Mouse (Mus musculus): ENCODE data around the gene Zbtb1. TPM values are rescaled to one million over a fixed set of nuclear protein-coding genes. Genes with fewer than 3 reads are reported as not detected.

Gene Zbtb1
- total and polyA plus RNA-seq, 2 experiments from 2014 or later: 2.0 to 3.5 TPM

DNA sequence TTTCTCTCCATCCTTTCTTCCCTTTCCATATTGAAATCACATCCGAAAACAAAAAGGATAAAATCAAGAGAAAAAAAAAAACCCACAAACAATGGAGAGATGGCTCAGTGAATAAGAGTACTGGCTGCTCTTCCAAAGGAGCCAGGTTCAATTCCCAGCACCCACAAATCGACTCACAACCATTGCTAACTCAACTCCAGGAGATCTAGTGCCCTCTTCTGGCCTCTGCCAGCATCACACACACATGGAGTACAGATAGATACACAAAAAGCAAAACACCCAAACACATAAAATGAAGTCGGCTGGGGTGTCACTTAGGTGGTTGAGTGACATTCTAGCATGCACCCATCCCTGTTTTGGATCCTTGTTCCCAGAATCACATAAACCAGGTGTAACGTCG, 48.3 kb downstream of the Zbtb1 start:
- 0 out of 2 replicates have a peak, but pooled peaks have one; percentile 7 for TF ChIP-seq CTCF (IDR thresholded peaks at IDR 0.05; ENCODE audit: low read depth)
- DNase-seq (no peak), ATAC-seq (no peak)
- 93% methylated on average over 5 of the region's 5 CpGs for WGBS
- no peak overlapping the region for H3K9ac ChIP-seq
- H3K4me2 ChIP-seq (ENCODE audit: low read depth): no peak overlapping the region
- peaks cover 8% of the 10 kb centered on the region; the same call in 1 of the 2 replicates for H3K27me3 ChIP-seq (ENCODE audit: insufficient read depth, low read length)
- H3K4me3 ChIP-seq (ENCODE audit: low read depth, low read length): no peak overlapping the region
- H3K27ac ChIP-seq (ENCODE audit: low read depth, low read length): no peak overlapping the region
- H3K36me3 ChIP-seq (ENCODE audit: insufficient read depth): no peaks in the 10 kb centered on the region
- no peaks in the 10 kb centered on the region for H3K9me3 ChIP-seq (ENCODE audit: low read length)
- no peaks in the 10 kb centered on the region for H3K4me1 ChIP-seq (ENCODE audit: insufficient read depth)

DNA sequence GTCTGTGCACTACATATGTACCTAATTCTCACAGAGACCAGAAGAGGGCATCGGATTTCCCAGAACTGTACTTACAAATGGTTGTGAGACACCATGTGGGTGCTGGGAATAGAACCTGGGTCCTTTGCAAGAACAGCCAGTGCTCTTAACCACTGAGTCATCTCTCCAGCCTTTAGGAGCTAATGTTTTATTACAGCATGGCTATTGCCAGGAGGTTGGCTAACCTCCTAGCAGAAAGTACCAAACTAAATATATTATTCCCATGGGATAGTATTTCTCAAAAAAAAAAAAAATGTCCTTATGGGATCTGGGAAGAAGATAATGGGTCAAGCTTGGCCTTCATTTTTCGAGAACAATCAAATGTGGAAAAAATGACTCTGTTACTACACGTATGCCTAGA, 55.2 kb downstream of the Zbtb1 start:
- TF ChIP-seq CTCF (IDR thresholded peaks at IDR 0.05; ENCODE audit: low read depth): no peak
- H3K4me1 ChIP-seq (ENCODE audit: insufficient read depth): no peaks in the 10 kb centered on the region
- no peak overlapping the region for H3K4me2 ChIP-seq (ENCODE audit: low read depth)
- H3K27me3 ChIP-seq (ENCODE audit: insufficient read depth, low read length): no peaks in the 10 kb centered on the region
- no peak overlapping the region for H3K9ac ChIP-seq
- 96% methylated on average over 3 of the region's 3 CpGs for WGBS
- H3K36me3 ChIP-seq (ENCODE audit: insufficient read depth): no peaks in the 10 kb centered on the region
- no peak overlapping the region for H3K4me3 ChIP-seq (ENCODE audit: low read depth, low read length)
- H3K27ac ChIP-seq (ENCODE audit: low read depth, low read length): no peak overlapping the region
- DNase-seq: no peak
- H3K9me3 ChIP-seq (ENCODE audit: low read length): no peaks in the 10 kb centered on the region
- no peak for ATAC-seq

DNA sequence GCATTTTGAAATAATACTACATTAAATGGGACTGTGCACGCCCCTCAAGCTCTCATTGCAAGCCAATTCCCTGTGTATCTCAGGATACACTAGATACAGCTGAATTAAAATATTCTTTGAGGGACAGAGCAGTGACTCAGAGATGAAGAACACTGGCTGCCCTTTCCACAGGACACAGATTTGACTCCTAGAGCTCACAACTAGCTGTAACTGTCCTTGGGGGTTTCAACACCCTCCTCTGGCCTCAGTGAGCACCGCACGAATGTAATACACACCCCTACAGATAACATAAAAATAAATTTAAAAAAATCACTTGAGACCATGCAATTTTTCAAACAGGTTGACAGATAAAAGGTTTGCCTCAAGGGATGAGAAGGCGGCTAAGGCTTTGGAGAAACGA, 57.5 kb downstream of the Zbtb1 start:
- no peak for TF ChIP-seq CTCF (IDR thresholded peaks at IDR 0.05; ENCODE audit: low read depth)
- DNase-seq (no peak), ATAC-seq (no peak)
- Histone ChIP-seq H3K4me1 (ENCODE audit: insufficient read depth) (no peaks in the 10 kb centered on the region), H3K4me3 (ENCODE audit: low read depth, low read length) (no peak overlapping the region), H3K9me3 (ENCODE audit: low read length) (no peaks in the 10 kb centered on the region), H3K4me2 (ENCODE audit: low read depth) (no peak overlapping the region), H3K27me3 (ENCODE audit: insufficient read depth, low read length) (no peaks in the 10 kb centered on the region), H3K9ac (no peak overlapping the region), H3K27ac (ENCODE audit: low read depth, low read length) (no peak overlapping the region), H3K36me3 (ENCODE audit: insufficient read depth) (no peaks in the 10 kb centered on the region)
- 66% methylated on average over 5 of the region's 5 CpGs for WGBS

DNA sequence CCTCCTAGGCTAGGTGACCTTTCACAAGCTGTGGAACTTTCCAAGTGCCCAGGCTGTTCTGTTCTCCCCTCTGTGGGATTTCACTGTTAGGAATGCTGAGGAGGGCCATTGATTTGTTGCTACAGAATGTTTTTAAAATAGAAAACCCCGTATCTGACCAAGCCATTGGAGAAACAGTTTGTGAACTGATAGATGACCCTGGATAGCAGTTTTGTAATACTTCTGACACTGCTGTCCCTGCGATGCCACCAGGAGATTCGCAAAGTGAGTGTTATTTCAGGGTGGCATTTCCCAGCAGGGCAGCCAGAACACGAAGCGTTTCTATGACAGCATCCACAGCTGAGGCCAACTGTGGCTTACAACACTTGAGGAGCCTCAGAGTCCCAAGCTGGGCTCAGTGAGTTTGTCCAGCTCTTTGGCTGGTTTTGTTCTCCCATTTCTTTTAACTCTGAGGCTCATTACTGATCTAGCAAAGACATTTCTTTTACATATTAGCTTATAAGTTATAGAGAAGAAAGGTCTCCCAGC, 60.9 kb downstream of the Zbtb1 start:
- ATAC-seq (peak; percentile 62; the same call in 1 of the 2 replicates), DNase-seq (peak; percentile 28)
- TF ChIP-seq CTCF (IDR thresholded peaks at IDR 0.05; ENCODE audit: low read depth): no peak
- Histone ChIP-seq H3K4me3 (ENCODE audit: low read depth, low read length) (no peak overlapping the region), H3K4me1 (ENCODE audit: insufficient read depth) (no peaks in the 10 kb centered on the region), H3K36me3 (ENCODE audit: insufficient read depth) (no peaks in the 10 kb centered on the region), H3K27me3 (ENCODE audit: insufficient read depth, low read length) (no peaks in the 10 kb centered on the region), H3K9me3 (ENCODE audit: low read length) (no peaks in the 10 kb centered on the region), H3K4me2 (ENCODE audit: low read depth) (no peak overlapping the region), H3K27ac (ENCODE audit: low read depth, low read length) (no peak overlapping the region), H3K9ac (no peak overlapping the region)
- 52% methylated on average over 5 of the region's 5 CpGs for WGBS

DNA sequence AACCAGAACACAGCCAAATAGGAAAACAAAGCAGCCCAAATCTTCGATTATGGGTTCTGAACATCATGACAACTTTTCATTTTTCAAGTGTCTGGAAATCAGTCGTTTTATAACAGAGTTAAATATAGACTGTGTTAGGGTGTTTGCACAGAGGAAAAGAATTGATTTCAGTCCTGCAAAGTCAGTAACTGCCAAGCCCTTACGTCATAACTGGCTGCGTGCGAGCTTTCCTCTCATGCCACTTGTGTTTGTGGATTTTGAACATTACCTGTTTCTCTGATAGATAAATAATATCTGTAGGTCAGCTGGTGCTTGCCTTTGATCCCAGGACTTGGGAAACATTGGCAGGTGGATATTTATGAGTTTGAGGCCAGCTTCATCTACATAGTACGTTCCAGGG, 61.4 kb downstream of the Zbtb1 start:
- no peaks in the 10 kb centered on the region for H3K4me1 ChIP-seq (ENCODE audit: insufficient read depth)
- no peak overlapping the region for H3K27ac ChIP-seq (ENCODE audit: low read depth, low read length)
- no peaks in the 10 kb centered on the region for H3K36me3 ChIP-seq (ENCODE audit: insufficient read depth)
- no peaks in the 10 kb centered on the region for H3K27me3 ChIP-seq (ENCODE audit: insufficient read depth, low read length)
- TF ChIP-seq CTCF (IDR thresholded peaks at IDR 0.05; ENCODE audit: low read depth): no peak
- ATAC-seq (no peak), DNase-seq (no peak)
- WGBS: 83% methylated on average over 6 of the region's 6 CpGs
- no peak overlapping the region for H3K4me3 ChIP-seq (ENCODE audit: low read depth, low read length)
- no peak overlapping the region for H3K4me2 ChIP-seq (ENCODE audit: low read depth)
- no peak overlapping the region for H3K9ac ChIP-seq
- H3K9me3 ChIP-seq (ENCODE audit: low read length): no peaks in the 10 kb centered on the region

DNA sequence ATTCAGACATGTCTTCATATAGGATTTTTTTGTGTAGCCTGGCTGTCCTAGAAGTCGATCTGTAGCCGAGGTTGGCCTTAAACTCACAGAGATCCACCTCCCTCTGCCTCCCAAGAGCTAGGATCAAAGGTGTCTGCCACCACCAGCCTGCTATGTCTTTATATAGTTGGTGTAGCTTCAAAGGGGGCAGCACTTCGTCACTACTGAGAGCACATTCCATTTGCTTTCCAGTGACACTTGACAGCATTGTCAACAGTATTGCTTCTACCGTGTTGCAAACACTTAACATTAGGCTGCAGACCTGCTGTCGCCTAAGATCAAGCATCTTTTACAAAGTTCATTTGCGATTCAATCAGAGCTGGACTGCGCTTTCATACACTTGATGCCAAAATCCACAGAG, 64.0 kb downstream of the Zbtb1 start:
- DNase-seq: no peak
- ATAC-seq: no peak
- TF ChIP-seq CTCF (IDR thresholded peaks at IDR 0.05; ENCODE audit: low read depth): no peak

DNA sequence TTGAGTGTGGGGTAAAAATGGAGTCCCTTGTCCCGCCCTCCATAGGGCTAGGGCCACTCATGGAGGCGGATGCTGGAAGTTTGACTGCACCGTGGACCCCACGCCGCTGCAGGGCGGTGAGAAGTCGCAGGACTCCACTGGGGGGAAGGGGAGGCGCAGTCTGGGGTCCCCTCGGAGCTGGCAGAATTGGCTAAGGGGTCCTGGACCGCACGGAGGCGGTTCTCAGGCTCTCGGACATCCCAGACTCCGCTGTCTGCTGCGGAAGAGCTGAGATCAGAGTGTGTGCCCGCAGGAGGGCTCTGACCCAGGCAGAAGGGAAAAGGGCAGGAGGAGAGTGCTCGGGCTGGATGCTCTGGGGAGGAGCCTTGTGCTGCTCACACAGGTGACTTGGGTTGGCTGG, 65.0 kb downstream of the Zbtb1 start:
- ATAC-seq: no peak
- no peaks in the 10 kb centered on the region for H3K27me3 ChIP-seq (ENCODE audit: insufficient read depth, low read length)

More for the DNA sequence above, 64.0 kb downstream of the Zbtb1 start:
- H3K36me3 ChIP-seq (ENCODE audit: insufficient read depth): no peaks in the 10 kb centered on the region
- H3K4me2 ChIP-seq (ENCODE audit: low read depth): no peak overlapping the region
- no peak overlapping the region for H3K9ac ChIP-seq
- H3K27me3 ChIP-seq (ENCODE audit: insufficient read depth, low read length): no peaks in the 10 kb centered on the region
- no peaks in the 10 kb centered on the region for H3K9me3 ChIP-seq (ENCODE audit: low read length)
- H3K4me1 ChIP-seq (ENCODE audit: insufficient read depth): no peaks in the 10 kb centered on the region
- H3K27ac ChIP-seq (ENCODE audit: low read depth, low read length): no peak overlapping the region
- H3K4me3 ChIP-seq (ENCODE audit: low read depth, low read length): no peak overlapping the region
- 45% methylated on average over 7 of the region's 7 CpGs for WGBS

More for the DNA sequence above, 65.0 kb downstream of the Zbtb1 start:
- DNase-seq: no peak
- H3K4me3 ChIP-seq (ENCODE audit: low read depth, low read length): no peak overlapping the region
- H3K4me2 ChIP-seq (ENCODE audit: low read depth): peak overlapping the region; percentile 39
- no peak overlapping the region for H3K9ac ChIP-seq
- 8% methylated on average over 17 of the region's 17 CpGs for WGBS
- H3K36me3 ChIP-seq (ENCODE audit: insufficient read depth): no peaks in the 10 kb centered on the region
- H3K9me3 ChIP-seq (ENCODE audit: low read length): no peaks in the 10 kb centered on the region
- no peak overlapping the region for H3K27ac ChIP-seq (ENCODE audit: low read depth, low read length)
- no peak for TF ChIP-seq CTCF (IDR thresholded peaks at IDR 0.05; ENCODE audit: low read depth)
- H3K4me1 ChIP-seq (ENCODE audit: insufficient read depth): no peaks in the 10 kb centered on the region

Measured in forebrain, postnatal 0 days (tissue).